Mouse (Mus musculus): ENCODE results near the gene Edn3. TPM values are rescaled to one million over a fixed set of nuclear protein-coding genes. Genes with fewer than 3 reads are reported as not detected.

Edn3 gene
- polyA plus RNA-seq, 1 experiment from 2014 or later, result 0.11 TPM

DNA sequence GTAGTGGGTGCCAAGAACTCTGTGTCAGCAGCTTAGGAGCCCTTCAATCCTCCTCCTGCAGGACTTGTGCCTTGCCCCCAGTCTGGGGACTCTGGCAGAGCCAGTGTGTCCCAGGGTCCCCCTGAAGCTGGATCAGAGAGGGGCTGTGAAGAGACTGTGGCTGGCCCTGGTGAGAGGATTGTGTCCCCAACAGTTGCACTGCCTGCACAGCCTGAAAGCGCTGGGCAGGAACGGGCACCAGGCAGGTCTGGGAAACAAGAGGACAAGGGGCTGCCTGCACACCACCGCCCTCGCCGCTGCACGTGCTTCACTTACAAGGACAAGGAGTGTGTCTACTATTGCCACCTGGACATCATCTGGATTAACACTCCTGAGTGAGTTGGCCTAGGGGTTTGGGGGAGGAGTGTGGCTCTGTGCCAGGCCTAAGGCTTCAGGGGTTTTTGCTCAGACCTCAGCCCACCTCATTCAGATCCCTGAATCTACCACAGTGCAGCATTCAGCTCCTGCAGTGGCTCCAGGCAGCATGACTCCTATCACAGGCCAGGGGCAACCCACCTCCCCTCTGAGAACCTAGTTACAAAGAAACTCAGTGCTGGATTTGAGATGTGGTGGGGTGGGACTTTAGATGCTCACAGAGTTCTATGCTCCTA is 1.2 kb downstream of the Edn3 start:
- ATAC-seq, result no peak
- WGBS (ENCODE audit: insufficient replicate concordance), result 75% methylated on average over 6 of the region's 6 CpGs

DNA sequence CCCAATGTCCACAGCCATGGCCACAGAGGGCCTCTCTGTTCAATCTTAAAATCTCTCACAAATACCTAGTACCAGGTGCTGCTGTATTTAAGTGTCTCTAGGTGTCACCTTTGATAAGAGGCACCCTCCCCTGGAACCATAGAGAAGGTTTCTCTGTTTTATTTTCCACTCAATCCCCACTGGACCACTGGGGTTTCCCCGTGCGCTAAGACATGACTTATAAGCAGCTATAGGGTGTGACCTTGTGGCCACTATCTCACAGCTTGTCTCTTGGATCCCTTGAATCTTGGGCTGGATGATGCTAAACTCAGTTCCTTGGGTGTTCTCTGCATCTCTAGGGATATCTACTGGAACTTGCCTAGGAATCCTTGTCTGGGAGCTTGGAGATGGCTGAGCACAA is 1.9 kb downstream of the Edn3 start:
- no peak for ATAC-seq
- H3K4me1 ChIP-seq (ENCODE audit: insufficient read depth), result no peaks in the 10 kb centered on the region
- no peak overlapping the region for H3K4me2 ChIP-seq (ENCODE audit: low read depth, low read length)
- 83% methylated on average over 2 of the region's 2 CpGs for WGBS (ENCODE audit: insufficient replicate concordance)
- peaks cover 8% of the 10 kb centered on the region; the same call in 1 of the 2 replicates for H3K27me3 ChIP-seq (ENCODE audit: insufficient read depth, low read length)
- H3K4me3 ChIP-seq (ENCODE audit: low read depth, low read length), result no peak overlapping the region
- TF ChIP-seq CTCF (IDR thresholded peaks at IDR 0.05; ENCODE audit: low read depth), result no peak
- no peak for TF ChIP-seq EP300 (IDR thresholded peaks at IDR 0.05; ENCODE audit: low read depth)
- no peak overlapping the region for H3K27ac ChIP-seq (ENCODE audit: low read depth)
- no peaks in the 10 kb centered on the region for H3K36me3 ChIP-seq (replicated peaks; ENCODE audit: insufficient read depth, low read length)
- no peaks in the 10 kb centered on the region for H3K9me3 ChIP-seq (ENCODE audit: low read length)
- no peak overlapping the region for H3K9ac ChIP-seq (replicated peaks)
- DNase-seq, result no peak

More for the DNA sequence above, 1.2 kb downstream of the Edn3 start:
- Histone ChIP-seq H3K4me2 (ENCODE audit: low read depth, low read length) (no peak overlapping the region), H3K4me3 (ENCODE audit: low read depth, low read length) (no peak overlapping the region), H3K27me3 (ENCODE audit: insufficient read depth, low read length) (peaks cover 8% of the 10 kb centered on the region; the same call in 1 of the 2 replicates), H3K4me1 (ENCODE audit: insufficient read depth) (no peaks in the 10 kb centered on the region), H3K27ac (ENCODE audit: low read depth) (no peak overlapping the region), H3K9ac (replicated peaks) (no peak overlapping the region), H3K36me3 (replicated peaks; ENCODE audit: insufficient read depth, low read length) (no peaks in the 10 kb centered on the region), H3K9me3 (ENCODE audit: low read length) (no peaks in the 10 kb centered on the region)
- TF ChIP-seq CTCF (IDR thresholded peaks at IDR 0.05; ENCODE audit: low read depth), result no peak
- no peak for TF ChIP-seq EP300 (IDR thresholded peaks at IDR 0.05; ENCODE audit: low read depth)
- DNase-seq, result no peak

GRCm38 (mm10) chr2:174768891-174769528 is 8.6 kb downstream of the Edn3 start:
- H3K27me3 ChIP-seq (ENCODE audit: insufficient read depth, low read length), result no peaks in the 10 kb centered on the region
- H3K4me2 ChIP-seq (ENCODE audit: low read depth, low read length), result no peak overlapping the region
- H3K27ac ChIP-seq (ENCODE audit: low read depth), result no peak overlapping the region
- H3K36me3 ChIP-seq (replicated peaks; ENCODE audit: insufficient read depth, low read length), result no peaks in the 10 kb centered on the region
- WGBS (ENCODE audit: insufficient replicate concordance), result 61% methylated on average over 7 of the region's 7 CpGs
- H3K9me3 ChIP-seq (ENCODE audit: low read length), result no peaks in the 10 kb centered on the region
- no peaks in the 10 kb centered on the region for H3K4me1 ChIP-seq (ENCODE audit: insufficient read depth)
- H3K4me3 ChIP-seq (ENCODE audit: low read depth, low read length), result no peak overlapping the region
- ATAC-seq, result no peak
- H3K9ac ChIP-seq (replicated peaks), result no peak overlapping the region
- TF ChIP-seq CTCF (IDR thresholded peaks at IDR 0.05; ENCODE audit: low read depth), result no peak
- TF ChIP-seq EP300 (IDR thresholded peaks at IDR 0.05; ENCODE audit: low read depth), result no peak
- DNase-seq, result no peak

- Histone ChIP-seq H3K36me3 (replicated peaks; ENCODE audit: insufficient read depth, low read length) (no peaks in the 10 kb centered on the region), H3K4me1 (ENCODE audit: insufficient read depth) (no peaks in the 10 kb centered on the region), H3K4me3 (ENCODE audit: low read depth, low read length) (no peak overlapping the region), H3K4me2 (ENCODE audit: low read depth, low read length) (no peak overlapping the region), H3K27me3 (ENCODE audit: insufficient read depth, low read length) (no peaks in the 10 kb centered on the region), H3K9me3 (ENCODE audit: low read length) (no peaks in the 10 kb centered on the region), H3K9ac (replicated peaks) (no peak overlapping the region), H3K27ac (ENCODE audit: low read depth) (no peak overlapping the region)
- ATAC-seq (no peak), DNase-seq (no peak)
- no peak for TF ChIP-seq EP300 (IDR thresholded peaks at IDR 0.05; ENCODE audit: low read depth)
- TF ChIP-seq CTCF (IDR thresholded peaks at IDR 0.05; ENCODE audit: low read depth), result no peak
- WGBS (ENCODE audit: insufficient replicate concordance), result 43% methylated on average over 10 of the region's 10 CpGs
Observed at GRCm38 (mm10) chr2:174774177-174775111, 14.0 kb downstream of the Edn3 start.

DNA sequence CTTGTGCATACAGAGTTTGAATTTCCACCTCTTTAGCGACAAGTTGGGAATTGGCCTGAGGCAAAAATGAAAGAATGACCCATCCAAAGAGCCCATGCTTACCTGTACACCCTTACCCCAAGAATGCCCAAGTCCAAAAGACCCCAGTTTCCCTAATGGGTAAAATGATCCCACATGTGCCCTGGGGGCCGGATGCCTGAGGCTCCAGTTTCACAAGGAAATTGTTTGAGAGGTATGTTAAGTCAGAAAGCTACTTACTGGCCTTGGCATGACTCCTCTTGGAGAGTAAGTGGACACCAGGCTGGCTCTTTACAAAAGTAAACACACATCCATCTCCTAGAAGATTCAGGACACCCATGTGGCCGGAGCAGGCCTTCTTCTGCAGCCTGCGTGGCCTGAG is 21.6 kb downstream of the Edn3 start:
- Histone ChIP-seq H3K27me3 (ENCODE audit: insufficient read depth, low read length) (no peaks in the 10 kb centered on the region), H3K9me3 (ENCODE audit: low read length) (no peaks in the 10 kb centered on the region), H3K27ac (ENCODE audit: low read depth) (no peak overlapping the region), H3K9ac (replicated peaks) (no peak overlapping the region), H3K4me3 (ENCODE audit: low read depth, low read length) (no peak overlapping the region), H3K4me2 (ENCODE audit: low read depth, low read length) (no peak overlapping the region), H3K36me3 (replicated peaks; ENCODE audit: insufficient read depth, low read length) (no peaks in the 10 kb centered on the region), H3K4me1 (ENCODE audit: insufficient read depth) (no peaks in the 10 kb centered on the region)
- no peak for ATAC-seq
- TF ChIP-seq EP300 (IDR thresholded peaks at IDR 0.05; ENCODE audit: low read depth), result no peak
- no peak for TF ChIP-seq CTCF (IDR thresholded peaks at IDR 0.05; ENCODE audit: low read depth)
- 74% methylated on average over 4 of the region's 4 CpGs for WGBS (ENCODE audit: insufficient replicate concordance)
- no peak for DNase-seq

- H3K4me2 ChIP-seq (ENCODE audit: low read depth, low read length), result no peak overlapping the region
- no peaks in the 10 kb centered on the region for H3K36me3 ChIP-seq (replicated peaks; ENCODE audit: insufficient read depth, low read length)
- no peaks in the 10 kb centered on the region for H3K9me3 ChIP-seq (ENCODE audit: low read length)
- 63% methylated on average over 5 of the region's 5 CpGs for WGBS (ENCODE audit: insufficient replicate concordance)
- ATAC-seq (no peak), DNase-seq (no peak)
- H3K27me3 ChIP-seq (ENCODE audit: insufficient read depth, low read length), result no peaks in the 10 kb centered on the region
- no peak overlapping the region for H3K27ac ChIP-seq (ENCODE audit: low read depth)
- TF ChIP-seq EP300 (IDR thresholded peaks at IDR 0.05; ENCODE audit: low read depth) (no peak), CTCF (IDR thresholded peaks at IDR 0.05; ENCODE audit: low read depth) (no peak)
- H3K9ac ChIP-seq (replicated peaks), result no peak overlapping the region
- no peaks in the 10 kb centered on the region for H3K4me1 ChIP-seq (ENCODE audit: insufficient read depth)
- no peak overlapping the region for H3K4me3 ChIP-seq (ENCODE audit: low read depth, low read length)
Observed at GRCm38 (mm10) chr2:174782880-174783279, 22.5 kb downstream of the Edn3 start.

Measured in liver, postnatal 0 days (tissue).